ENCODE assay signal across 8 mouse cellular contexts in genomic region chr4:62697469-62697868, GRCm38 (mm10).
A peak's percentile ranks its signal among the peaks of the same experiment; 100 is the strongest.
DNase-seq lines count a peak whose midpoint lies in the region; ATAC-seq lines count a peak whose summit lies in the region.

No protein-coding gene starts in this region.

- no peaks in the 10 kb centered on the region for H3K27me3 ChIP-seq in midbrain, embryonic 16.5 days (ENCODE audit: control insufficient read depth, insufficient read depth, low read depth, low read length)
- no peaks in the 10 kb centered on the region for H3K27me3 ChIP-seq in splenic B cell, adult 2 months (ENCODE audit: control insufficient read depth, insufficient read depth, low read length, poor library complexity, severe bottlenecking)

- H3K27ac ChIP-seq in midbrain, embryonic 16.5 days (ENCODE audit: low read length): no peak overlapping the region

- H3K9me3 ChIP-seq in midbrain, embryonic 16.5 days (replicated peaks; ENCODE audit: control insufficient read depth, low read length, poor library complexity, severe bottlenecking): no peaks in the 10 kb centered on the region

- DNase-seq in spleen, adult 18-20 months: peak; percentile 61 to 74
- DNase-seq in spleen, adult 12 weeks (ENCODE audit: low spot score): no peak
- peak; percentile 88 for DNase-seq in embryo, embryonic 11 days
- DNase-seq in heart, adult 18-20 months: peak; percentile 94
- peak; percentile 90 for DNase-seq in kidney, adult 18-20 months
- DNase-seq in left cerebral cortex, postnatal 4 days: peak; percentile 93
- peak; percentile 84 for DNase-seq in splenic B cell, adult 2 months (ENCODE audit: low read depth, low spot score)

- H3K9ac ChIP-seq in midbrain, embryonic 16.5 days (ENCODE audit: low read depth, low read length): no peak overlapping the region

- H3K4me1 ChIP-seq in midbrain, embryonic 16.5 days (ENCODE audit: control insufficient read depth, insufficient read depth, low read length): peaks cover 29% of the 10 kb centered on the region

- H3K4me2 ChIP-seq in midbrain, embryonic 16.5 days (ENCODE audit: low read length): no peak overlapping the region

- peak; percentile 36 for ATAC-seq in midbrain, embryonic 16.5 days

- WGBS in midbrain, embryonic 16.5 days: 33% methylated on average over 2 of the region's 2 CpGs

- intact Hi-C loops in left cerebral cortex, postnatal 4 days (cut with DNase I): loop anchor here (1.0 to 5.0 kb wide), 2 partner anchors 65 to 135 kb away; no protein-coding TSS in a partner anchor

- peaks cover 13% of the 10 kb centered on the region for H3K36me3 ChIP-seq in midbrain, embryonic 16.5 days (ENCODE audit: control insufficient read depth, insufficient read depth, low read length)
- H3K36me3 ChIP-seq in splenic B cell, adult 2 months (ENCODE audit: control insufficient read depth, insufficient read depth, low read length, poor library complexity, severe bottlenecking): no peaks in the 10 kb centered on the region

- no peak overlapping the region for H3K4me3 ChIP-seq in midbrain, embryonic 16.5 days (ENCODE audit: low read depth, low read length)
